ENCODE assay signal across 8 mouse cellular contexts in genomic region chr11:51635525-51636322, GRCm38 (mm10). TPM values are rescaled to one million over a fixed set of nuclear protein-coding genes. Genes with fewer than 3 reads are reported as not detected.
DNase-seq lines count a peak whose midpoint lies in the region; ATAC-seq lines count a peak whose summit lies in the region.

Gene Rmnd5b (minus strand): TSS chr11:51635896.

- H3K36me3 ChIP-seq in intestine, embryonic 16.5 days (ENCODE audit: control insufficient read depth, insufficient read depth, low read length), result no peaks in the 10 kb centered on the region

- H3K4me2 ChIP-seq in intestine, embryonic 16.5 days (ENCODE audit: low read depth, low read length), result peak within 1 kb of the TSS; percentile 81

- H3K9ac ChIP-seq in intestine, embryonic 16.5 days (ENCODE audit: low read depth, low read length), result peak within 1 kb of the TSS; percentile 86

- under 1% methylated on average over 61 of the region's 61 CpGs for WGBS in intestine, embryonic 16.5 days

- H3K27ac ChIP-seq in intestine, embryonic 16.5 days (ENCODE audit: low read length), result peak within 1 kb of the TSS; percentile 88

- peaks cover 11% of the 10 kb centered on the region for H3K4me1 ChIP-seq in intestine, embryonic 16.5 days (ENCODE audit: control insufficient read depth, insufficient read depth, low read length)

- intact Hi-C loops in left cerebral cortex, postnatal 25 days (cut with DNase I), result loop anchor here (1.0 kb wide), 1 partner anchor 16 kb away; the partner anchor contains the start of gene Nhp2

- peak; percentile 88 for ATAC-seq in intestine, embryonic 16.5 days

- H3K9me3 ChIP-seq in intestine, embryonic 16.5 days (ENCODE audit: control insufficient read depth, low read length), result no peaks in the 10 kb centered on the region

- peak; percentile 91 for DNase-seq in adrenal gland, postnatal 10 days
- peak; percentile 83 for DNase-seq in embryo, embryonic 9.5 days (ENCODE audit: extremely low spot score)
- DNase-seq in gastrocnemius, postnatal 4 days (ENCODE audit: low spot score in 2 of 2), result peak; percentile 83 to 90
- peak; percentile 94 to 97 for DNase-seq in left cerebral cortex, postnatal 25 days (ENCODE audit: low spot score in 2 of 2)
- DNase-seq in mesoderm, embryonic 11.5 days (ENCODE audit: low read depth, low spot score), result peak; percentile 87
- peak; percentile 94 to 96 for DNase-seq in right cerebral cortex, postnatal 36 days (ENCODE audit: low spot score in 2 of 2)
- peak; percentile 87 for DNase-seq in urinary bladder, postnatal 4 days (ENCODE audit: low spot score in 2 of 2)

- no peaks in the 10 kb centered on the region for H3K27me3 ChIP-seq in intestine, embryonic 16.5 days (replicated peaks; ENCODE audit: control insufficient read depth, insufficient read depth, low read length)

- peak within 1 kb of the TSS; percentile 61 for H3K4me3 ChIP-seq in intestine, embryonic 16.5 days (ENCODE audit: low read length)

RNA-seq across cellular contexts. Expression of gene Rmnd5b, which starts in this region (rescaled TPM):
- total RNA-seq in adrenal gland, postnatal 10 days (2021), result 10 to 100 TPM; 33.2 to 34.6 TPM
- 10 to 100 TPM; 20.9 to 23.0 TPM for total RNA-seq in gastrocnemius, postnatal 4 days (2021)
- 42.0 and 44.4 TPM in 2 replicates for polyA plus RNA-seq in intestine, embryonic 16.5 days (2015; fragmentation: Nextera tagmentation; extraction: Ambion mirVana)
- total RNA-seq in left cerebral cortex, postnatal 25 days (2021), result 10 to 100 TPM; 55.0 to 60.7 TPM

Comparison
In these comparisons a context has a peak if more than half of its experiments do, and no peak if none do; other contexts are left out.
1. Peak in every context shown above with its lines: DNase-seq, ATAC-seq, H3K4me3 ChIP-seq and H3K27ac ChIP-seq.